Mouse (Mus musculus): ENCODE measurements around the gene Olfr781. TPM values are rescaled to one million over a fixed set of nuclear protein-coding genes. Genes with fewer than 3 reads are reported as not detected.

Gene Olfr781
- polyA plus RNA-seq (2014; fragmentation: Illumina TruSeq; extraction: RNeasy Lipid Tissue Mini Kit (QIAGEN cat#74804)) = not detected

GRCm38 (mm10) chr10:129328554-129328953, at the start of gene Olfr781:
TSS of gene Olfr781 (plus strand) at chr10:129328854.

GRCm38 (mm10) chr10:129317817-129318216, 10.8 kb upstream of the Olfr781 start, which contains the start of gene Olfr780:
TSS of gene Olfr780 (plus strand) at chr10:129318117.

GRCm38 (mm10) chr10:129348550-129348949, 19.9 kb downstream of the Olfr781 start, which contains the start of gene Olfr782:
TSS of gene Olfr782 (plus strand) at chr10:129348850.

Other genes starting within 250 kb of the Olfr781 start
- not detected for gene Olfr767, start 245.9 kb upstream of the Olfr781 start, polyA plus RNA-seq (2014; fragmentation: Illumina TruSeq; extraction: RNeasy Lipid Tissue Mini Kit (QIAGEN cat#74804))
- not detected for gene Olfr768, start 229.5 kb upstream of the Olfr781 start, polyA plus RNA-seq (2014; fragmentation: Illumina TruSeq; extraction: RNeasy Lipid Tissue Mini Kit (QIAGEN cat#74804))
- not detected for gene Olfr769, start 211.0 kb upstream of the Olfr781 start, polyA plus RNA-seq (2014; fragmentation: Illumina TruSeq; extraction: RNeasy Lipid Tissue Mini Kit (QIAGEN cat#74804))
- not detected for gene Olfr770, start 189.9 kb upstream of the Olfr781 start, polyA plus RNA-seq (2014; fragmentation: Illumina TruSeq; extraction: RNeasy Lipid Tissue Mini Kit (QIAGEN cat#74804))
- not detected for gene Olfr771, start 164.1 kb upstream of the Olfr781 start, polyA plus RNA-seq (2014; fragmentation: Illumina TruSeq; extraction: RNeasy Lipid Tissue Mini Kit (QIAGEN cat#74804))
- gene Olfr772, start 150.9 kb upstream of the Olfr781 start, polyA plus RNA-seq (2014; fragmentation: Illumina TruSeq; extraction: RNeasy Lipid Tissue Mini Kit (QIAGEN cat#74804)) = not detected
- gene Olfr773, start 141.4 kb upstream of the Olfr781 start, polyA plus RNA-seq (2014; fragmentation: Illumina TruSeq; extraction: RNeasy Lipid Tissue Mini Kit (QIAGEN cat#74804)) = not detected
- not detected for gene Olfr774, start 92.7 kb upstream of the Olfr781 start, polyA plus RNA-seq (2014; fragmentation: Illumina TruSeq; extraction: RNeasy Lipid Tissue Mini Kit (QIAGEN cat#74804))
- not detected for gene Olfr775, start 80.4 kb upstream of the Olfr781 start, polyA plus RNA-seq (2014; fragmentation: Illumina TruSeq; extraction: RNeasy Lipid Tissue Mini Kit (QIAGEN cat#74804))
- not detected for gene Olfr776, start 69.7 kb upstream of the Olfr781 start, polyA plus RNA-seq (2014; fragmentation: Illumina TruSeq; extraction: RNeasy Lipid Tissue Mini Kit (QIAGEN cat#74804))
- not detected for gene Olfr777, start 57.4 kb upstream of the Olfr781 start, polyA plus RNA-seq (2014; fragmentation: Illumina TruSeq; extraction: RNeasy Lipid Tissue Mini Kit (QIAGEN cat#74804))
- not detected for gene Olfr780, start 10.7 kb upstream of the Olfr781 start, polyA plus RNA-seq (2014; fragmentation: Illumina TruSeq; extraction: RNeasy Lipid Tissue Mini Kit (QIAGEN cat#74804))
- gene Olfr782, start 20.0 kb downstream of the Olfr781 start, polyA plus RNA-seq (2014; fragmentation: Illumina TruSeq; extraction: RNeasy Lipid Tissue Mini Kit (QIAGEN cat#74804)) = not detected
- not detected for gene Olfr784, start 55.2 kb downstream of the Olfr781 start, polyA plus RNA-seq (2014; fragmentation: Illumina TruSeq; extraction: RNeasy Lipid Tissue Mini Kit (QIAGEN cat#74804))
- gene Olfr785, start 76.6 kb downstream of the Olfr781 start, polyA plus RNA-seq (2014; fragmentation: Illumina TruSeq; extraction: RNeasy Lipid Tissue Mini Kit (QIAGEN cat#74804)) = not detected
- not detected for gene Olfr786, start 98.5 kb downstream of the Olfr781 start, polyA plus RNA-seq (2014; fragmentation: Illumina TruSeq; extraction: RNeasy Lipid Tissue Mini Kit (QIAGEN cat#74804))
- gene Olfr787, start 133.0 kb downstream of the Olfr781 start, polyA plus RNA-seq (2014; fragmentation: Illumina TruSeq; extraction: RNeasy Lipid Tissue Mini Kit (QIAGEN cat#74804)) = not detected
- gene Olfr788, start 142.1 kb downstream of the Olfr781 start, polyA plus RNA-seq (2014; fragmentation: Illumina TruSeq; extraction: RNeasy Lipid Tissue Mini Kit (QIAGEN cat#74804)) = not detected
- not detected for gene Olfr789, start 155.9 kb downstream of the Olfr781 start, polyA plus RNA-seq (2014; fragmentation: Illumina TruSeq; extraction: RNeasy Lipid Tissue Mini Kit (QIAGEN cat#74804))
- not detected for gene Olfr790, start 169.6 kb downstream of the Olfr781 start, polyA plus RNA-seq (2014; fragmentation: Illumina TruSeq; extraction: RNeasy Lipid Tissue Mini Kit (QIAGEN cat#74804))
- not detected for gene Olfr791, start 192.9 kb downstream of the Olfr781 start, polyA plus RNA-seq (2014; fragmentation: Illumina TruSeq; extraction: RNeasy Lipid Tissue Mini Kit (QIAGEN cat#74804))
- 0.20 TPM for gene Olfr792, start 210.3 kb downstream of the Olfr781 start, polyA plus RNA-seq (2014; fragmentation: Illumina TruSeq; extraction: RNeasy Lipid Tissue Mini Kit (QIAGEN cat#74804))
- not detected for gene Olfr794, start 238.8 kb downstream of the Olfr781 start, polyA plus RNA-seq (2014; fragmentation: Illumina TruSeq; extraction: RNeasy Lipid Tissue Mini Kit (QIAGEN cat#74804))

All from ovary, adult 10 weeks (tissue).